In the genomic region with DNA sequence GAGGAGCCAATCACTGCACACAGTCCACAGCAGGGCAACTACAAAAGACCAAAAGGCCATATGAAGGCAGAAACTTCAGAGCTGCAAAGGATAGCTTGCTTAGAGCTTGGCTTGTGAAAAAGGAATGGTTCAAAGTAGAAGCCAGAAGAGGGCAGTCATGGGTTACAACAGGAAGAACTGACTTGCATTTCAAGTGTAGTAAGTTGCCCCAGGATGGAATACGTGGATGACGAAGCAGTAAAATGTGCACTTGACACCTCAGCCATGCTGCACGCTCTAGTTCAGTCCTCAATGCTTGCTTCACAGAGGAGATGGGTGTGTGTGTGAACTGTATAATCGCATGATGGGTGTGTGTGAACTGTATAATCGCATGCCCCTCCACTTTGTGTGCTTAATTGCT, we compare ENCODE assay signal across 10 mouse cellular contexts. TPM values are rescaled to one million over a fixed set of nuclear protein-coding genes. Genes with fewer than 3 reads are reported as not detected.
DNase-seq lines count a peak whose midpoint lies in the region; ATAC-seq and TF ChIP-seq lines count a peak whose summit lies in the region.
"Had no signal": no experiment of that assay in that cellular context is flagged by ENCODE, and none has a peak within 500 bp of the region (broad histone marks: within the 10 kb centered on the region; RNA-seq: fewer than 3 reads in every experiment).

No protein-coding gene starts in this region.

- H3K27me3 ChIP-seq in embryonic facial prominence, embryonic 11.5 days (ENCODE audit: control insufficient read depth, insufficient read depth, low read length), result no peaks in the 10 kb centered on the region
- H3K27me3 ChIP-seq in embryonic facial prominence, embryonic 10.5 days (replicated peaks; ENCODE audit: low read depth, poor library complexity, severe bottlenecking), result no peaks in the 10 kb centered on the region
- H3K27me3 ChIP-seq in liver, postnatal 0 days (ENCODE audit: insufficient read depth, low read length), result no peaks in the 10 kb centered on the region
- H3K27me3 ChIP-seq in liver, embryonic 12.5 days (replicated peaks), result no peaks in the 10 kb centered on the region
- no peaks in the 10 kb centered on the region for H3K27me3 ChIP-seq in megakaryocyte, embryonic 14.5 days (replicated peaks)
- H3K27me3 ChIP-seq: heart, embryonic 13.5 days had no signal

- H3K4me3 ChIP-seq in embryonic facial prominence, embryonic 11.5 days (ENCODE audit: low read depth, low read length), result no peak overlapping the region
- H3K4me3 ChIP-seq in embryonic facial prominence, embryonic 10.5 days, result no peak overlapping the region
- H3K4me3 ChIP-seq in liver, postnatal 0 days (ENCODE audit: low read depth, low read length), result no peak overlapping the region
- H3K4me3 ChIP-seq in liver, embryonic 12.5 days, result no peak overlapping the region
- peak overlapping the region; percentile 64 for H3K4me3 ChIP-seq in megakaryocyte, embryonic 14.5 days (replicated peaks)
- H3K4me3 ChIP-seq: heart, embryonic 13.5 days had no signal

- TF ChIP-seq EP300 in liver, postnatal 0 days (IDR thresholded peaks at IDR 0.05; ENCODE audit: low read depth), result no peak

- 79% methylated on average over 5 of the region's 5 CpGs for WGBS in embryonic facial prominence, embryonic 11.5 days
- WGBS in embryonic facial prominence, embryonic 10.5 days, result 84% methylated on average over 5 of the region's 5 CpGs
- 68% methylated on average over 5 of the region's 5 CpGs for WGBS in liver, postnatal 0 days (ENCODE audit: insufficient replicate concordance)
- 79% methylated on average over 5 of the region's 5 CpGs for WGBS in liver, embryonic 12.5 days (ENCODE audit: insufficient replicate concordance)

- no peaks in the 10 kb centered on the region for H3K9me3 ChIP-seq in embryonic facial prominence, embryonic 11.5 days (replicated peaks; ENCODE audit: control insufficient read depth, low read length)
- H3K9me3 ChIP-seq in embryonic facial prominence, embryonic 10.5 days, result no peaks in the 10 kb centered on the region
- no peaks in the 10 kb centered on the region for H3K9me3 ChIP-seq in liver, postnatal 0 days (ENCODE audit: low read length)
- H3K9me3 ChIP-seq in liver, embryonic 12.5 days (replicated peaks), result no peaks in the 10 kb centered on the region
- H3K9me3 ChIP-seq in megakaryocyte, embryonic 14.5 days, result no peaks in the 10 kb centered on the region
- H3K9me3 ChIP-seq: heart, embryonic 13.5 days had no signal

- H3K36me3 ChIP-seq in embryonic facial prominence, embryonic 11.5 days (replicated peaks; ENCODE audit: control insufficient read depth, insufficient read depth, low read depth, low read length), result peaks cover 3% of the 10 kb centered on the region; the same call in 1 of the 2 replicates
- peaks cover 91% of the 10 kb centered on the region for H3K36me3 ChIP-seq in embryonic facial prominence, embryonic 10.5 days (replicated peaks)
- peaks cover 52% of the 10 kb centered on the region for H3K36me3 ChIP-seq in liver, postnatal 0 days (replicated peaks; ENCODE audit: insufficient read depth, low read length)
- peaks cover 83% of the 10 kb centered on the region for H3K36me3 ChIP-seq in liver, embryonic 12.5 days
- peaks cover 97% of the 10 kb centered on the region for H3K36me3 ChIP-seq in megakaryocyte, embryonic 14.5 days (replicated peaks; ENCODE audit: low read length)

- H3K4me2 ChIP-seq in embryonic facial prominence, embryonic 11.5 days (ENCODE audit: low read depth, low read length), result no peak overlapping the region
- no peak overlapping the region for H3K4me2 ChIP-seq in liver, postnatal 0 days (ENCODE audit: low read depth, low read length)
- H3K4me2 ChIP-seq in liver, embryonic 12.5 days, result no peak overlapping the region
- H3K4me2 ChIP-seq: heart, embryonic 13.5 days had no signal

- ATAC-seq in embryonic facial prominence, embryonic 11.5 days (replicated peaks; ENCODE audit: insufficient number of reproducible peaks, low FRiP score, low TSS enrichment, low read depth), result no peak
- ATAC-seq in liver, postnatal 0 days, result no peak
- ATAC-seq in liver, embryonic 12.5 days, result no peak
- no peak for ATAC-seq in frontal cortex, adult (ENCODE audit: low TSS enrichment)

- H3K4me1 ChIP-seq in embryonic facial prominence, embryonic 11.5 days (ENCODE audit: control insufficient read depth, insufficient read depth, low read length), result no peaks in the 10 kb centered on the region
- H3K4me1 ChIP-seq in embryonic facial prominence, embryonic 10.5 days, result no peaks in the 10 kb centered on the region
- H3K4me1 ChIP-seq in liver, postnatal 0 days (ENCODE audit: insufficient read depth), result no peaks in the 10 kb centered on the region
- 0 out of 2 replicates have a peak, but pooled peaks cover 2% of the 10 kb centered on the region for H3K4me1 ChIP-seq in liver, embryonic 12.5 days
- peaks cover 22% of the 10 kb centered on the region for H3K4me1 ChIP-seq in megakaryocyte, embryonic 14.5 days
- H3K4me1 ChIP-seq: heart, embryonic 13.5 days had no signal

- no peak overlapping the region for H3K9ac ChIP-seq in embryonic facial prominence, embryonic 11.5 days (replicated peaks; ENCODE audit: low read length)
- H3K9ac ChIP-seq in liver, postnatal 0 days (replicated peaks), result no peak overlapping the region
- H3K9ac ChIP-seq in liver, embryonic 12.5 days, result no peak overlapping the region
- H3K9ac ChIP-seq: heart, embryonic 13.5 days had no signal

- peak; percentile 48 for TF ChIP-seq CTCF in liver, postnatal 0 days (IDR thresholded peaks at IDR 0.05; ENCODE audit: low read depth)

- no peak overlapping the region for H3K27ac ChIP-seq in embryonic facial prominence, embryonic 11.5 days (replicated peaks; ENCODE audit: low read depth, low read length)
- H3K27ac ChIP-seq in embryonic facial prominence, embryonic 10.5 days (replicated peaks), result no peak overlapping the region
- H3K27ac ChIP-seq in liver, postnatal 0 days (ENCODE audit: low read depth), result no peak overlapping the region
- no peak overlapping the region for H3K27ac ChIP-seq in liver, embryonic 12.5 days
- H3K27ac ChIP-seq: heart, embryonic 13.5 days had no signal

- DNase-seq in embryonic facial prominence, embryonic 11.5 days (ENCODE audit: low spot score), result peak; percentile 26
- DNase-seq in embryonic facial prominence, embryonic 10.5 days (ENCODE audit: low spot score), result no peak
- no peak for DNase-seq in liver, postnatal 0 days
- DNase-seq in c-Kit-negative CD71-positive TER-119-positive erythroid progenitor cells, embryonic 14.5 days (ENCODE audit: low read depth, low spot score), result peak; percentile 1
- DNase-seq in layer of hippocampus, postnatal 25 days (ENCODE audit: extremely low spot score in 1 of 2, low spot score in 1 of 2), result no peak
- DNase-seq: cerebellum, postnatal 36 days had no signal

RNA-seq across cellular contexts. Expression of a gene that starts 27.3 kb away (rescaled TPM):
- 20.6 and 21.8 TPM in 2 replicates for polyA plus RNA-seq in embryonic facial prominence, embryonic 11.5 days (2014; fragmentation: Nextera tagmentation; extraction: Ambion mirVana)
- polyA plus RNA-seq in embryonic facial prominence, embryonic 10.5 days (2016; fragmentation: Nextera tagmentation; extraction: Ambion mirVana), result 11.5 and 12.6 TPM in 2 replicates
- 4.8 and 4.9 TPM in 2 replicates for polyA plus RNA-seq in liver, postnatal 0 days (2015; fragmentation: Nextera tagmentation; extraction: Ambion mirVana)
- 4.9 and 5.1 TPM in 2 replicates for polyA plus RNA-seq in liver, embryonic 12.5 days (2016; fragmentation: Nextera tagmentation; extraction: Ambion mirVana)
- polyA plus RNA-seq in megakaryocyte, embryonic 14.5 days (2012; ENCODE audit: insufficient read depth, low replicate concordance), result 3.9 and 4.2 TPM in 2 replicates
- total RNA-seq in layer of hippocampus, postnatal 25 days (2021), result 10 to 100 TPM; 74.0 to 79.0 TPM

RNA-seq across cellular contexts. Expression of a gene that starts 47.9 kb away (rescaled TPM):
- 15.5 and 16.7 TPM in 2 replicates for polyA plus RNA-seq in embryonic facial prominence, embryonic 11.5 days (2014; fragmentation: Nextera tagmentation; extraction: Ambion mirVana)
- polyA plus RNA-seq in embryonic facial prominence, embryonic 10.5 days (2016; fragmentation: Nextera tagmentation; extraction: Ambion mirVana), result 18.6 and 19.1 TPM in 2 replicates
- polyA plus RNA-seq in liver, postnatal 0 days (2015; fragmentation: Nextera tagmentation; extraction: Ambion mirVana), result 4.2 and 4.9 TPM in 2 replicates
- 14.2 and 14.3 TPM in 2 replicates for polyA plus RNA-seq in liver, embryonic 12.5 days (2016; fragmentation: Nextera tagmentation; extraction: Ambion mirVana)
- polyA plus RNA-seq in megakaryocyte, embryonic 14.5 days (2012; ENCODE audit: insufficient read depth, low replicate concordance), result 6.6 TPM in 1 of 2 replicates, not detected in the other
- total RNA-seq in layer of hippocampus, postnatal 25 days (2021), result 10 to 100 TPM; 30.9 to 36.5 TPM

Comparison
In these comparisons a context has a peak if more than half of its experiments do, and no peak if none do; other contexts are left out.
1. DNase-seq: peak in embryonic facial prominence, embryonic 11.5 days (single experiment) and c-Kit-negative CD71-positive TER-119-positive erythroid progenitor cells, embryonic 14.5 days (single experiment); none in embryonic facial prominence, embryonic 10.5 days (single experiment), liver, postnatal 0 days (single experiment) and layer of hippocampus, postnatal 25 days (0 of 2).